Mouse (Mus musculus) brain, embryonic 14.5 days (tissue): ENCODE data around the gene Ugt1a8. TPM values are rescaled to one million over a fixed set of nuclear protein-coding genes. Genes with fewer than 3 reads are reported as not detected.

Source experiments
- DNase-seq: peaks from one replicate; pipeline ENCODE4 v3.0.0-alpha.2; 2011; ENCODE audit warnings: low read depth
- CTCF ChIP-seq: fragments of 200-500 bp; IDR thresholded peaks from 2 replicates; pipeline ENCODE4 v1.5.1; 2012; ENCODE audit warnings: inconsistent platforms, mild to moderate bottlenecking, moderate library complexity, borderline replicate concordance; ENCODE audit not compliant: insufficient read depth, insufficient read length; ENCODE audit errors: extremely low read depth
- POLR2A ChIP-seq: fragments of 200-500 bp; IDR thresholded peaks from 2 replicates; pipeline ENCODE4 v1.6.1; 2012; ENCODE audit warnings: mild to moderate bottlenecking, inconsistent platforms, borderline replicate concordance; ENCODE audit not compliant: poor library complexity, insufficient read depth, insufficient read length, severe bottlenecking; ENCODE audit errors: extremely low read depth
- polyA plus RNA-seq: library from polyadenylated mRNA; depleted of rRNA; stranded (reverse); fragments of >200 nt; gene quantifications from 2 replicates; pipeline ENCODE4 v1.2.3, GENCODE M21; 2012

Ugt1a8 gene
- polyA plus RNA-seq, 1 experiment = not detected

DNA sequence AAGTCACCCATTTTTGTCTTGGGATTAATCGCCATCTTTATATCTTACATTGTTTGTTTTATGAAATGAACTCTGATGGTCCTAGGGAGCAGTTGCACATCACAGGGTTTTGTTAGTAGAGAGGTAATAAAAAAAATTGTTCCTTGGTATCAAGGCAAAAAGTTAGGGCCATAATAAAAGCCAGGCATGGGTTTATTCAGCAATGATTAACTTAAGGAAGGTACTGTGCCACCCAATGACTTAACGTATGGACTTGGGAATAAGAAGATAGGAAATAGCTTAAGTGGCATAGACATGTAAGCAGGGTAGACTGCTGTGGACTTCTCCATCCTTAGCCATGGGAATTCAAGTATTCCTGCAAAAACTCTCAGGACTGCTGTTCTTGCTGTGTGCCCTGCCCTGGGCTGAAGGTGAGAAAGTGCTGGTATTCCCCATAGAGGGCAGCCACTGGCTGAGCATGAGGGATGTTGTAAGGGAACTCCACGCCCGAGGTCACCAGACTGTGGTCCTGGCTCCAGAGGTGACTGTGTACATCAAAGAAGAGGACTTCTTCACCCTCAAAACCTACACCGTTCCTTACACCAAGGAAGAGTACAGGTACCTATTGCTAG is 98.8 kb downstream of the Ugt1a8 start:
- TF ChIP-seq CTCF (no peak), POLR2A (no peak)
- DNase-seq = no peak

DNA sequence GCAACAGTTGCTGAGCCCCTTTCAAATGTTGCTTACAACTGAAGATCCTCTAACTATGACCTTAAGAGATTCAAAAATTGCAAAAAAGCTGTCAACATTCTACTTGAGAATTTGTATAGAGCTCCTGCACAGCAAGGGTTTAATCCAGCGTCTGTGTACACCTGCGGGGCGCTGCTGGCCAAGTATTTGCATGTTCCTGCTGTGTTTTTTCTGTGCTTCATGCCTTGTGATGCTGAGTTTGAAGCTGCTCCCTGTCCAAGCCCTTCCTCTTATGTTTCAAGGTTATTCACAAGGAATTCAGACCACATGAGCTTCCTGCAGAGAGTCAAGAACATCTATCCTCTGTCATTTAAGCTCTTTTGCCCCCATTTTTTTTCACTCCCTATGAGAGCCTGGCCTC is 104.5 kb downstream of the Ugt1a8 start:
- DNase-seq = no peak
- TF ChIP-seq POLR2A = no peak
- no peak for TF ChIP-seq CTCF

DNA sequence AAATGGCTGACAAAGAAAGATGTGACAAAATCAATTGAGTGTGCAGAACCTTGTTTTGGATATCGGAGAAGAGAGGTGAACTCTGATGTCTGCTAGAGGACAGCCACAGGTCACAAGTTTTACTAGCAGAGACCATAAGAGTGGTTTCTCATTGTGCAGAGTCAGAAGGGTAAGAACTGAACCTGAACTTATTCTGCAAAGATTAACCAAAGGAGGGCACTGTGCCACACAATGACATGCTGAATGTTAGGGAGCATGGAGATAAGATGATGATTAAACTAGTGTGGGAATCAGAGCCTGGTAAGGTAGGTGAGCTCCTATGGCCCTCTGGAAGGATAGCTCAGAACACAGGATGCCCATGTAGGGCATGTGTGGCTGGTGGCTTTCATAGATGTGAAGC is 108.1 kb downstream of the Ugt1a8 start:
- no peak for DNase-seq
- TF ChIP-seq POLR2A (no peak), CTCF (no peak)

DNA sequence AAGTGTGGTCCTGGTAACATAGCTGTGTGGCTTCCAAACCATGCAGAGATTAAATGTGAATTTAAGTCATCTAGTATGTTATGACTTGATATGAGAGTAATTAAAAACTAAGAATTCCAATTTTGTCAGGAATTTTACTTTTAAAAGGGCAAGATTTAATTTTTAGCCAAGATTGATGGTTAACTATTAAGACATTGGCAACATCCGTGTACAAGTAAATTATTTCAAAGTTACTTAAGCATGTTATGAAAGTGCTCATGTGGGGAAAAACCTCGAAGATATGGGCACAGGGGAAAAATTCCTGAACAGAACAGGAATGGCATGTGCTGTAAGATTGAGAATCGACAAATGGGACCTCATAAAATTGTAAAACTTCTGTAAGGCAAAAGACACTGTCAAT is 109.8 kb downstream of the Ugt1a8 start:
- TF ChIP-seq POLR2A = no peak
- no peak for TF ChIP-seq CTCF
- no peak for DNase-seq

DNA sequence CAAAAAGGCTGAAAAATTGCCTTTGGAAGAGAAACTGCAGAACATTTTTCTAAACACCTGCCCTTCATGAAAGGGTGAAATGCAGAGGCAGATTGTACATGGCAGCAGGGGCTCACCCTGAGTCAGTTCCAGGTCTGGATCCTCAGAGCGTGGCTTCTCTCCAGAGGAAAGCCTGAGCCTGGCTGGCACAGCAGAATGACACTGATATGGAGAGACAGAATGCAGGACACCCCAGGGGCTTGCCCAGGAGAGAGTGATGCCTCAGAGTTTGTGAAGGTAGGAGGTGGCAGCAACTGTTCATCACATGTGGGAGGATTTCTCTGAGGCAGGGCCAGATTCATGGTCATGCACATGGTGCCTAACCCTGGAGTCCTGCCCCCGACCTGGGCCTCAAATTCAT is 112.4 kb downstream of the Ugt1a8 start:
- DNase-seq = no peak
- TF ChIP-seq CTCF (no peak), POLR2A (no peak)

DNA sequence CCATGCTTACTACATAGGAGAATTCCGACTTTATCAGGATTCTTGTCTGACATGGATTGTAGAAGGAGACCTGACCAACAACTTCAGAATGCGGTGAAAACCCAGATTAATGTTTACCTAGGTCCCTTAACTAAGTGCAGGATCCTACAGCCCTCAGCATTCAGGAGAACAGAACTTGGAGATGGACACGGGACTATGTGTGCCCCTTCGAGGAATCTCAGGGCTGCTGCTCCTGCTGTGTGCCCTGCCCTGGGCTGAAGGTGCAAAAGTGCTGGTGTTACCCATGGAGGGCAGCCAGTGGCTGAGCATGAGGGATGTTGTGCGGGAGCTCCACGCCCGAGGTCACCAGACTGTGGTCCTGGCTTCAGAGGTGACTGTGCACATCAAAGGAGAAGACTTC is 112.8 kb downstream of the Ugt1a8 start, which contains the start of gene Ugt1a2:
Ugt1a2 (plus strand) TSS at position 146 of the 400 bp plus-strand sequence.
- no peak for DNase-seq
- TF ChIP-seq CTCF = no peak

DNA sequence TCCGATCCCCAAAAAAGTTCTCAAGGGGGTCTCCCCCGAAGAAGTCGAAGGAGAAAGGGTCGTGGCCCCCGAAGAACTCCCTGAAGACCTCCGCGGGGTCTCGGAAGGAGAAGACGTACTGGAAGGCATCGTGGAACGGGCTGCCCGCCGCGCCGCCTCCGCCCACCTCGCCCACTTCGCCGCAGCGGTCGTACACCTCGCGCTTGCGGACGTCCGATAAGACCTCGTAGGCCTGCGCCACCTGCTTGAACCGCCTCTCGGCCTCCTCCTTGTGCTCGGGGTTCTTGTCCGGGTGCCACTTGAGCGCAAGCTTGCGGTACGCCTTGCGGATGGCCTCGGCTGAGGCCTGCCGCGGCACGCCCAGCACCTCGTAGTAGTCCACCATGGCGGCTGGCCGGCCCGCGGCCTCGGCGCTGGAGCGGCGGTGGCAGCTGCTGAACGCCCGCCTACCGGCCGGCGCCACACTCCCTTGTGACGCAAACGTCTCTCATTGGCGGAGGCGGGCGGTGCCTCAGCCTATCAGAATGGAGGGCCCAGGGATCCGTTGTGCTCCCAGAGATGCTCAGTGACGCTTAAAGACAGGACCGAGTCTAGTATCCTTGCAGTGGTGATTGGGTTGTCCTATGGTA is 117.8 kb downstream of the Ugt1a8 start, which contains the start of gene Dnajb3:
Dnajb3 (minus strand) TSS at position 489 of the 629 bp plus-strand sequence.
- TF ChIP-seq CTCF (no peak), POLR2A (peak; percentile 86)

DNA sequence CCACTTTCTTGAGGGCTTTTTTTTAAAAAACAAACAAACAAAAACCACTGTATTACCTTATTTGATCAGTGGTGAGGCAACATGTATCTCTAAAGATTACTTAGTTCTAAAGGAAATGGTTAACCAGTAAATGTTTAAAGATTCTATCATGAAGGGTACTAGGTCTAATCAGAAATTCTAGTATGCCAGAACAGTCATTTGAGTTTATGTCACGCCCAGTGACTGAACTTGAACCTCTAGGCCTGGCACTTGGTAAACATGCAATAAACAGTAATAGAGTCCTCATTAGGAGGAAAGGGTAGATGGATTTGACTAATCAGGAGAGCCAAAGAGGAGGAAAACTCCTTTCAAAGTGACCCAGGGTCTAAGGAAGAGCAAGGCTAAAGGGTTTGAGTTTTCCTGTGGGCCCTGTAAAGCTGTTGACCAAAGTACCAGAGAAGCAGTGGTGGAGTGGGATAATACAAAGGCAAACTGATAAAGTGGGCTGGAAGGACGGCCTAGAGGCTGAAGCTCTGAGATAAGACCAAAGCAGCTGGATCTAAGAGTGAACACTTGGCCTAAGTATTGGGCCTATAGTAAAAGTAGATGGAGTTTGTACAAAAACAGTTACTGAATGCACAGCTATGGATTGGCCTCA is 119.3 kb downstream of the Ugt1a8 start:
- DNase-seq = no peak
- TF ChIP-seq POLR2A = no peak
- TF ChIP-seq CTCF = no peak

More for the DNA sequence above, 117.8 kb downstream of the Ugt1a8 start, which contains the start of gene Dnajb3:
- DNase-seq = peak; percentile 96

DNA sequence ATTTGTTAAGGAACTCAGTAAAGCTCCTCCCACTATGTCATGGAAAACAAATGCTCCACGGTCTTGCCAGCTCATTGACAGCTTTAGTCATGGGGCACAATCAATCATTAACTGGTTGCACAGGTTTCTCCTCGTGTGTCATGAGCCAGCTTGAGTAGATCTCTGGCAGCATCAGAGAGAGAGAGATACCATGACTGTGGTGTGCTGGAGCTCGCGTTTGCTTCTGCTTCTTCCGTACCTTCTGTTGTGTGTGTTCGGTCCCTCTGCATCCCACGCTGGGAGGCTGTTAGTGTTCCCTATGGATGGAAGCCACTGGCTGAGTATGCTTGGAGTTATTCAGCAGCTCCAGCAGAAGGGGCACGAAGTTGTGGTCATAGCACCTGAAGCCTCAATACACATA is 124.2 kb downstream of the Ugt1a8 start, which contains the start of gene Ugt1a1:
Ugt1a1 (plus strand) TSS at position 148 of the 400 bp plus-strand sequence.
- no peak for TF ChIP-seq POLR2A
- TF ChIP-seq CTCF = no peak
- DNase-seq = peak; percentile 3

DNA sequence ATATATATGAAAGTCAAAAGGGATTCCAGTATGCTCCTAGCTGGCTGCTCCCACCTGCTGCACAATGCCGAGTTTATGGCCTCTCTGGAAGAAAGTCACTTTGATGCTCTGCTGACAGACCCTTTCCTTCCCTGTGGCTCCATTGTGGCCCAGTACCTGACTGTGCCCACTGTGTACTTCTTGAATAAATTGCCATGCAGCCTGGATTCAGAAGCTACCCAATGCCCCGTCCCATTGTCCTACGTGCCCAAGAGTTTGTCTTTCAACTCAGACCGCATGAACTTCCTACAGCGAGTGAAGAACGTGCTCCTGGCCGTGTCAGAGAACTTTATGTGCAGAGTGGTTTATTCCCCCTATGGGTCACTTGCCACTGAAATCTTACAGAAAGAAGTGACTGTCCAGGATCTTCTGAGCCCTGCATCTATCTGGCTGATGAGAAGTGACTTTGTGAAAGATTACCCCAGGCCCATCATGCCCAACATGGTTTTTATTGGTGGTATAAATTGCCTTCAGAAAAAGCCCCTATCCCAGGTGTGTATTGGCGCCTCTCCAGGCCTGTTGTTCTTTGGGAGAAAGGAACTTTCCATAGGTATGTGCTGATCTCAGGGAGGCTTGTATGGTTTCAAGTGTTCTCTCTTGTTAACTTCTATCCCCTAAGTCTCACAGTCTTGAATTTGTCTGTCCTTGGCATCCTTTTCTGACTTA is 124.9 kb downstream of the Ugt1a8 start:
- peak; percentile 2 for DNase-seq
- TF ChIP-seq CTCF (no peak), POLR2A (no peak)

DNA sequence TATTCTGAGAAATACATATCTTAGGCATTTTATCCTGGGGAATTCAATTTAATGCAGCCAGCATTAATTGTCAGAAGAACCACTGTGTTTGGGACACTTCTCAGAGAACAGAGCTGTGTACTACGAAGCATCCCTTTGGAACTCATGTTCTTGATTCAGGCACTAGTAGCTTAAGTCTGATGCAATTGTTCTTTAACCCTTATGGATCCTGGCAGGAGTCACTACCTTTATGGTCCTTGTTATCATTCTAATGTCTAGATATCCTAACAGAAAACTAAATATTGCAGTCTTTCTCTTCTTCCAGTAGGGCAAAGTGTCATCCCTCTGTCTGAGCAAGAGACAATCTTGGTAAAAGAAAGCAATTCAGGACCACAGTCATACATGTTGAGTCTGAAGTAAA is 125.4 kb downstream of the Ugt1a8 start:
- no peak for TF ChIP-seq CTCF
- TF ChIP-seq POLR2A = no peak
- peak; percentile 3 for DNase-seq
